Mouse (Mus musculus): ENCODE measurements at regions not wholly inside any gene's neighbourhood (a gene's known extent, or its start where the extent isn't known, plus 50 kb on each side); places are given as distances from the start of the nearest gene placed in this dataset.

DNA sequence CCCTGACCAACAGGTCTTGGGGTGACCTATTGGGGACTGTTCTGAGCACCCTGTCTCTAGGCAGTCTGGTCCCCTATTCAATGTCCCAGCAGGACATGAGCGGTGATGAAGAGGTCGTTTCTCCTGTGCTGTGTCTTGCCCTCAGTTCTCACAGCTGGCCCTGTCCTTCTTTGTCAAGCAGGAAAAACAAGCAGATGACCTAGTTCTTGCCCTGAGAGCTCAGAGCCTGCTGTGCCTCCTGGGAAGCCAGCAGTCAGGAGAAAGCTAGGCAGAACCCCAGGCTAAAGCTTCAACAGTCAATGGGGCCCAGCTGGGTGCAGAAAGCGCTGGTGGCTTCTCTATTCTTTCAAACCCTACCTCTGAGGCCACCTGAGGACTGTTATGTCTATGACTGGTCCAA is 66.1 kb upstream of the Stx16 start:
- no peak for TF ChIP-seq CTCF (IDR thresholded peaks at IDR 0.05; ENCODE audit: insufficient read depth, low read length)
- no peak for TF ChIP-seq POLR2A (IDR thresholded peaks at IDR 0.05; ENCODE audit: borderline replicate concordance, extremely low read depth, low read depth, low read length)
